Mouse (Mus musculus): ENCODE measurements around the gene Pde6g. TPM values are rescaled to one million over a fixed set of nuclear protein-coding genes. Genes with fewer than 3 reads are reported as not detected.

Pde6g gene
- polyA plus RNA-seq, 1 experiment from 2014 or later: not detected

Other genes starting within 250 kb of the Pde6g start
- gene Bahcc1, start 220.6 kb downstream of the Pde6g start, polyA plus RNA-seq (2014; fragmentation: Nextera tagmentation; extraction: Ambion mirVana): 12.1 and 12.7 TPM in 2 replicates
- gene Actg1, start 105.0 kb downstream of the Pde6g start, polyA plus RNA-seq (2014; fragmentation: Nextera tagmentation; extraction: Ambion mirVana): 2,797 and 3,021 TPM in 2 replicates
- 0.12 and 0.65 TPM in 2 replicates for gene Fscn2, start 92.0 kb downstream of the Pde6g start, polyA plus RNA-seq (2014; fragmentation: Nextera tagmentation; extraction: Ambion mirVana)
- gene Faap100, start 74.7 kb downstream of the Pde6g start, polyA plus RNA-seq (2014; fragmentation: Nextera tagmentation; extraction: Ambion mirVana): 32.6 and 37.0 TPM in 2 replicates
- gene Nploc4, start 15.8 kb downstream of the Pde6g start, polyA plus RNA-seq (2014; fragmentation: Nextera tagmentation; extraction: Ambion mirVana): 34.5 and 37.4 TPM in 2 replicates
- not detected in 2 replicates for gene Tspan10, start 10.9 kb downstream of the Pde6g start, polyA plus RNA-seq (2014; fragmentation: Nextera tagmentation; extraction: Ambion mirVana)
- gene Oxld1, start 4.6 kb upstream of the Pde6g start, polyA plus RNA-seq (2014; fragmentation: Nextera tagmentation; extraction: Ambion mirVana): 16.5 and 17.5 TPM in 2 replicates
- gene Ccdc137, start 4.6 kb upstream of the Pde6g start, polyA plus RNA-seq (2014; fragmentation: Nextera tagmentation; extraction: Ambion mirVana): 30.5 and 31.2 TPM in 2 replicates
- 46.0 and 46.8 TPM in 2 replicates for gene Arl16, start 14.1 kb upstream of the Pde6g start, polyA plus RNA-seq (2014; fragmentation: Nextera tagmentation; extraction: Ambion mirVana)
- 218 and 226 TPM in 2 replicates for gene Mrpl12, start 31.1 kb upstream of the Pde6g start, polyA plus RNA-seq (2014; fragmentation: Nextera tagmentation; extraction: Ambion mirVana)
- 74.6 and 83.1 TPM in 2 replicates for gene Slc25a10, start 38.3 kb upstream of the Pde6g start, polyA plus RNA-seq (2014; fragmentation: Nextera tagmentation; extraction: Ambion mirVana)
- gene Gcgr, start 77.2 kb upstream of the Pde6g start, polyA plus RNA-seq (2014; fragmentation: Nextera tagmentation; extraction: Ambion mirVana): 0.42 and 0.50 TPM in 2 replicates
- 191 and 209 TPM in 2 replicates for gene Mcrip1, start 96.2 kb upstream of the Pde6g start, polyA plus RNA-seq (2014; fragmentation: Nextera tagmentation; extraction: Ambion mirVana)
- gene Ppp1r27, start 97.6 kb upstream of the Pde6g start, polyA plus RNA-seq (2014; fragmentation: Nextera tagmentation; extraction: Ambion mirVana): 0.24 TPM in 1 of 2 replicates, not detected in the other
- 746 and 800 TPM in 2 replicates for gene P4hb, start 119.8 kb upstream of the Pde6g start, polyA plus RNA-seq (2014; fragmentation: Nextera tagmentation; extraction: Ambion mirVana)
- 627 and 633 TPM in 2 replicates for gene Arhgdia, start 128.1 kb upstream of the Pde6g start, polyA plus RNA-seq (2014; fragmentation: Nextera tagmentation; extraction: Ambion mirVana)
- gene Alyref, start 144.9 kb upstream of the Pde6g start, polyA plus RNA-seq (2014; fragmentation: Nextera tagmentation; extraction: Ambion mirVana): 387 and 448 TPM in 2 replicates
- gene Anapc11, start 144.9 kb upstream of the Pde6g start, polyA plus RNA-seq (2014; fragmentation: Nextera tagmentation; extraction: Ambion mirVana): 244 TPM in 2 replicates
- gene Npb, start 155.0 kb upstream of the Pde6g start, polyA plus RNA-seq (2014; fragmentation: Nextera tagmentation; extraction: Ambion mirVana): 3.5 and 4.4 TPM in 2 replicates
- 157 and 179 TPM in 2 replicates for gene Pcyt2, start 164.4 kb upstream of the Pde6g start, polyA plus RNA-seq (2014; fragmentation: Nextera tagmentation; extraction: Ambion mirVana)
- 31.8 and 35.6 TPM in 2 replicates for gene Sirt7, start 171.7 kb upstream of the Pde6g start, polyA plus RNA-seq (2014; fragmentation: Nextera tagmentation; extraction: Ambion mirVana)
- 20.1 and 25.0 TPM in 2 replicates for gene Mafg, start 180.1 kb upstream of the Pde6g start, polyA plus RNA-seq (2014; fragmentation: Nextera tagmentation; extraction: Ambion mirVana)
- gene Pycr1, start 190.3 kb upstream of the Pde6g start, polyA plus RNA-seq (2014; fragmentation: Nextera tagmentation; extraction: Ambion mirVana): 22.4 and 23.2 TPM in 2 replicates
- gene Myadml2, start 194.7 kb upstream of the Pde6g start, polyA plus RNA-seq (2014; fragmentation: Nextera tagmentation; extraction: Ambion mirVana): 0.32 TPM in 1 of 2 replicates, not detected in the other
- gene Notum, start 207.7 kb upstream of the Pde6g start, polyA plus RNA-seq (2014; fragmentation: Nextera tagmentation; extraction: Ambion mirVana): 1.1 and 1.3 TPM in 2 replicates
- 93.2 and 104 TPM in 2 replicates for gene Aspscr1, start 219.5 kb upstream of the Pde6g start, polyA plus RNA-seq (2014; fragmentation: Nextera tagmentation; extraction: Ambion mirVana)

All from intestine, embryonic 14.5 days (tissue).